Mouse (Mus musculus) cerebellum, adult 18-20 months (tissue): Measurements from ENCODE around the gene Dcpp1.

Source experiments
- DNase-seq, 2 experiments: peaks; one replicate each; pipeline ENCODE4 v3.0.0; 2021

The Dcpp1 gene

GRCm38 (mm10) chr17:23931157-23931556 lies 50.5 kb downstream of the Dcpp1 start:
- no peak for DNase-seq
